Mouse (Mus musculus): ENCODE data around the gene Dhx35.

Dhx35 gene

GRCm38 (mm10) chr2:158794494-158795004 is at the start of gene Dhx35:
Dhx35 (plus strand) TSS chr2:158794807.
- peak; percentile 91 for DNase-seq (ENCODE audit: low spot score)

GRCm38 (mm10) chr2:158745049-158745482 is 49.5 kb upstream of the Dhx35 start:
- DNase-seq (ENCODE audit: low spot score), result peak; percentile 52

- no peak for DNase-seq (ENCODE audit: low spot score)
Measured at GRCm38 (mm10) chr2:158746164-158746563, 48.4 kb upstream of the Dhx35 start.

GRCm38 (mm10) chr2:158749366-158749765 is 45.2 kb upstream of the Dhx35 start:
- DNase-seq (ENCODE audit: low spot score), result no peak

- no peak for DNase-seq (ENCODE audit: low spot score)
Measured at GRCm38 (mm10) chr2:158760231-158760630, 34.4 kb upstream of the Dhx35 start.

GRCm38 (mm10) chr2:158762339-158762738 is 32.3 kb upstream of the Dhx35 start:
- DNase-seq (ENCODE audit: low spot score), result no peak

GRCm38 (mm10) chr2:158767742-158768339 is 26.8 kb upstream of the Dhx35 start, which contains the start of gene Fam83d:
Fam83d (plus strand) TSS chr2:158768093.
- peak; percentile 95 for DNase-seq (ENCODE audit: low spot score)

- DNase-seq (ENCODE audit: low spot score), result peak; percentile 58
Measured at GRCm38 (mm10) chr2:158768350-158768749, 26.3 kb upstream of the Dhx35 start.

- no peak for DNase-seq (ENCODE audit: low spot score)
Measured at GRCm38 (mm10) chr2:158768771-158769170, 25.8 kb upstream of the Dhx35 start.

GRCm38 (mm10) chr2:158770126-158770757 is 24.4 kb upstream of the Dhx35 start:
- DNase-seq (ENCODE audit: low spot score), result no peak

- DNase-seq (ENCODE audit: low spot score), result no peak
Measured at GRCm38 (mm10) chr2:158771066-158771763, 23.4 kb upstream of the Dhx35 start.

GRCm38 (mm10) chr2:158772808-158773207 is 21.8 kb upstream of the Dhx35 start:
- no peak for DNase-seq (ENCODE audit: low spot score)

- no peak for DNase-seq (ENCODE audit: low spot score)
Measured at GRCm38 (mm10) chr2:158774886-158775285, 19.7 kb upstream of the Dhx35 start.

GRCm38 (mm10) chr2:158776716-158777115 is 17.9 kb upstream of the Dhx35 start:
- DNase-seq (ENCODE audit: low spot score), result no peak

GRCm38 (mm10) chr2:158777490-158777889 is 17.1 kb upstream of the Dhx35 start:
- no peak for DNase-seq (ENCODE audit: low spot score)

GRCm38 (mm10) chr2:158778349-158778748 is 16.3 kb upstream of the Dhx35 start:
- no peak for DNase-seq (ENCODE audit: low spot score)

GRCm38 (mm10) chr2:158781126-158781525 is 13.5 kb upstream of the Dhx35 start:
- DNase-seq (ENCODE audit: low spot score), result no peak

- DNase-seq (ENCODE audit: low spot score), result no peak
Measured at GRCm38 (mm10) chr2:158786927-158787795, 7.4 kb upstream of the Dhx35 start.

GRCm38 (mm10) chr2:158795043-158795442 is 436 bp downstream of the Dhx35 start:
- DNase-seq (ENCODE audit: low spot score), result no peak

GRCm38 (mm10) chr2:158795875-158796274 is 1.3 kb downstream of the Dhx35 start:
- DNase-seq (ENCODE audit: low spot score), result no peak

GRCm38 (mm10) chr2:158799328-158799727 is 4.7 kb downstream of the Dhx35 start:
- no peak for DNase-seq (ENCODE audit: low spot score)

- no peak for DNase-seq (ENCODE audit: low spot score)
Measured at GRCm38 (mm10) chr2:158800788-158801187, 6.2 kb downstream of the Dhx35 start.
